Mouse (Mus musculus) CH12.LX (cell line): ENCODE data around the gene Ikzf4. TPM values are rescaled to one million over a fixed set of nuclear protein-coding genes. Genes with fewer than 3 reads are reported as not detected.
A peak's percentile ranks its signal among the peaks of the same experiment; 100 is the strongest.

Source experiments
- DNase-seq: peaks from one replicate; pipeline ENCODE4 v3.0.0-alpha.2; 2013; ENCODE audit errors: extremely low read depth
- H3K27ac ChIP-seq: 2 replicates; pipeline ENCODE4 v1.5.1; 2012; ENCODE audit warnings: low read depth, mild to moderate bottlenecking, control low read depth, moderate library complexity; ENCODE audit not compliant: insufficient read depth
- H3K27me3 ChIP-seq: replicated peaks from 2 replicates; pipeline ENCODE3; 2012; ENCODE audit warnings: inconsistent platforms
- H3K36me3 ChIP-seq, 2 experiments: replicated peaks in 1 of 2; 2 replicates each; pipeline versions ENCODE3 to v1.6.1; 2012; ENCODE audit warnings: inconsistent platforms in 1 of 2, low read length in 1 of 2, mild to moderate bottlenecking in 1 of 2, mixed read lengths in 1 of 2, moderate library complexity in 1 of 2; ENCODE audit not compliant: control insufficient read depth in 1 of 2, insufficient read depth in 1 of 2
- H3K4me1 ChIP-seq, 2 experiments: 2 replicates each; pipeline ENCODE4 v1.6.1; 2012; ENCODE audit warnings: inconsistent platforms in 1 of 2, moderate library complexity in 1 of 2; ENCODE audit not compliant: insufficient read depth in 2 of 2, control insufficient read depth in 1 of 2
- H3K4me2 ChIP-seq: 2 replicates; pipeline ENCODE4 v1.6.1; 2012; ENCODE audit warnings: low read depth, mild to moderate bottlenecking, control low read depth; ENCODE audit not compliant: poor library complexity, insufficient read depth, severe bottlenecking
- H3K4me3 ChIP-seq, 3 experiments: fragments of 150-350 bp in 1 of 3; sonication (generic) in 1 of 3; replicated peaks in 1 of 3; 2 replicates each; pipeline versions ENCODE3 to v1.5.1; 2011 to 2012; ENCODE audit warnings: low read depth in 2 of 3, low read length in 2 of 3, mild to moderate bottlenecking in 2 of 3, moderate library complexity in 2 of 3, control low read depth in 1 of 3, improper control_type of control experiment in 1 of 3, inconsistent platforms in 1 of 3, mixed read lengths in 1 of 3; ENCODE audit not compliant: poor library complexity in 1 of 3
- H3K79me2 ChIP-seq: replicated peaks from 2 replicates; pipeline ENCODE4 v1.6.1; 2012; ENCODE audit warnings: mild to moderate bottlenecking, moderate library complexity; ENCODE audit not compliant: control insufficient read depth, poor library complexity, insufficient read depth, severe bottlenecking; ENCODE audit errors: extremely low read depth
- H3K9ac ChIP-seq: 2 replicates; pipeline ENCODE4 v1.6.1; 2012; ENCODE audit warnings: low read depth, mild to moderate bottlenecking, control low read depth, moderate library complexity; ENCODE audit not compliant: insufficient read depth
- H3K9me3 ChIP-seq: replicated peaks from 2 replicates; pipeline ENCODE3; 2012; ENCODE audit warnings: low read length, inconsistent platforms, mixed read lengths
- CTCF ChIP-seq, 2 experiments: IDR thresholded peaks in 1 of 2; conservative IDR thresholded peaks in 1 of 2; 2 replicates each; pipeline ENCODE4 v1.5.1; 2011 to 2012; ENCODE audit warnings: low read depth in 2 of 2, low read length in 2 of 2, improper control_type of control experiment in 1 of 2, inconsistent platforms in 1 of 2, mild to moderate bottlenecking in 1 of 2, moderate library complexity in 1 of 2
- E2F4 ChIP-seq: IDR thresholded peaks from 2 replicates; pipeline ENCODE4 v1.6.1; 2011; ENCODE audit warnings: low read depth, low read length, improper control_type of control experiment; ENCODE audit not compliant: insufficient replicate concordance
- ELF1 ChIP-seq: IDR thresholded peaks from 2 replicates; pipeline ENCODE4 v1.6.1; 2014; ENCODE audit warnings: low read depth, mild to moderate bottlenecking, inconsistent platforms, low read length, improper control_type of control experiment
- ETS1 ChIP-seq: conservative IDR thresholded peaks from 2 replicates; pipeline ENCODE4 v1.6.1; 2012; ENCODE audit warnings: low read depth, mild to moderate bottlenecking, inconsistent platforms, low read length, improper control_type of control experiment, moderate library complexity
- GABPA ChIP-seq: IDR thresholded peaks from 2 replicates; pipeline ENCODE4 v1.6.1; 2012; ENCODE audit warnings: low read depth, low read length, improper control_type of control experiment, inconsistent platforms; ENCODE audit not compliant: insufficient replicate concordance
- HCFC1 ChIP-seq: IDR thresholded peaks from 2 replicates; pipeline ENCODE4 v1.6.1; 2012; ENCODE audit warnings: low read depth, mild to moderate bottlenecking, inconsistent platforms, low read length, improper control_type of control experiment
- IRF4 ChIP-seq: IDR thresholded peaks from 2 replicates; pipeline ENCODE4 v1.6.1; 2014; ENCODE audit warnings: low read depth, mild to moderate bottlenecking, inconsistent platforms, low read length, improper control_type of control experiment
- JUND ChIP-seq: conservative IDR thresholded peaks from 2 replicates; pipeline ENCODE4 v1.6.1; 2011; ENCODE audit warnings: low read depth, low read length, improper control_type of control experiment
- MAFK ChIP-seq: IDR thresholded peaks from 2 replicates; pipeline ENCODE4 v1.6.1; 2011; ENCODE audit warnings: low read length, improper control_type of control experiment; ENCODE audit not compliant: insufficient replicate concordance
- MAX ChIP-seq: IDR thresholded peaks from 2 replicates; pipeline ENCODE4 v1.6.1; 2011; ENCODE audit warnings: low read length, improper control_type of control experiment
- MAZ ChIP-seq: IDR thresholded peaks from 2 replicates; pipeline ENCODE4 v1.6.1; 2012; ENCODE audit warnings: low read depth, mild to moderate bottlenecking, inconsistent platforms, low read length, improper control_type of control experiment, moderate library complexity
- MEF2A ChIP-seq: IDR thresholded peaks from 2 replicates; pipeline ENCODE4 v1.6.1; 2014; ENCODE audit warnings: low read depth, mild to moderate bottlenecking, inconsistent platforms, low read length, improper control_type of control experiment, borderline replicate concordance
- MXI1 ChIP-seq: IDR thresholded peaks from 2 replicates; pipeline ENCODE4 v1.6.1; 2011; ENCODE audit warnings: mild to moderate bottlenecking, low read depth, low read length, improper control_type of control experiment
- MYC ChIP-seq: IDR thresholded peaks from 2 replicates; pipeline ENCODE4 v1.6.1; 2011; ENCODE audit warnings: low read depth, mild to moderate bottlenecking, improper control_type of control experiment, low read length
- NELFE ChIP-seq: IDR thresholded peaks from 2 replicates; pipeline ENCODE4 v1.6.1; 2011; ENCODE audit warnings: low read depth, low read length, improper control_type of control experiment
- NRF1 ChIP-seq: IDR thresholded peaks from 2 replicates; pipeline ENCODE4 v1.6.1; 2014; ENCODE audit warnings: low read depth, mild to moderate bottlenecking, inconsistent platforms, low read length, improper control_type of control experiment, moderate library complexity
- RAD21 ChIP-seq: IDR thresholded peaks from 2 replicates; pipeline ENCODE4 v1.6.1; 2011; ENCODE audit warnings: low read depth, mild to moderate bottlenecking, low read length, improper control_type of control experiment, moderate library complexity
- RCOR1 ChIP-seq: conservative IDR thresholded peaks from 2 replicates; pipeline ENCODE4 v1.6.1; 2012; ENCODE audit warnings: low read depth, mild to moderate bottlenecking, inconsistent platforms, low read length, improper control_type of control experiment
- SMC3 ChIP-seq: IDR thresholded peaks from 2 replicates; pipeline ENCODE4 v1.6.1; 2011; ENCODE audit warnings: low read depth, low read length, improper control_type of control experiment
- TBP ChIP-seq: conservative IDR thresholded peaks from 2 replicates; pipeline ENCODE4 v1.6.1; 2011; ENCODE audit warnings: low read depth, low read length, improper control_type of control experiment
- TCF12 ChIP-seq: IDR thresholded peaks from 2 replicates; pipeline ENCODE4 v1.6.1; 2014; ENCODE audit warnings: low read depth, mild to moderate bottlenecking, inconsistent platforms, low read length, improper control_type of control experiment
- UBTF ChIP-seq: IDR thresholded peaks from 2 replicates; pipeline ENCODE4 v1.6.1; 2012; ENCODE audit warnings: low read depth, mild to moderate bottlenecking, inconsistent platforms, low read length, improper control_type of control experiment, moderate library complexity
- USF1 ChIP-seq: IDR thresholded peaks from 2 replicates; pipeline ENCODE4 v1.6.1; 2014; ENCODE audit warnings: low read depth, mild to moderate bottlenecking, inconsistent platforms, low read length, improper control_type of control experiment
- USF2 ChIP-seq: conservative IDR thresholded peaks from 2 replicates; pipeline ENCODE4 v1.6.1; 2011; ENCODE audit warnings: low read depth, low read length, improper control_type of control experiment
- ZC3H11A ChIP-seq: IDR thresholded peaks from 2 replicates; pipeline ENCODE4 v1.6.1; 2012; ENCODE audit warnings: low read depth, mild to moderate bottlenecking, inconsistent platforms, low read length, improper control_type of control experiment
- ZKSCAN1 ChIP-seq: IDR thresholded peaks from 2 replicates; pipeline ENCODE4 v1.6.1; 2012; ENCODE audit warnings: low read depth, inconsistent platforms, low read length, improper control_type of control experiment, borderline replicate concordance
- ZMIZ1 ChIP-seq: IDR thresholded peaks from 2 replicates; pipeline ENCODE4 v1.6.1; 2012; ENCODE audit warnings: low read depth, mild to moderate bottlenecking, inconsistent platforms, low read length, improper control_type of control experiment
- ZNF384 ChIP-seq: IDR thresholded peaks from 2 replicates; pipeline ENCODE4 v1.6.1; 2012; ENCODE audit warnings: low read depth, low read length, improper control_type of control experiment, inconsistent platforms
- dilution Hi-C: fragments of 300-500 bp; cut with MboI; formaldehyde crosslinking; loops from 2 replicates; pipeline ENCODE4 v1.14.3; 2020; ENCODE audit warnings: low sequenced_read_pairs; ENCODE audit not compliant: extremely low pct_unique_long_range_greater_than_20kb, extremely low pct_ligation_motif_present
- in situ Hi-C: fragments of 300-500 bp; cut with MboI; formaldehyde crosslinking; loops from 3 replicates; pipeline ENCODE4 v1.14.3; 2019; ENCODE audit warnings: low sequenced_read_pairs, low pct_ligation_motif_present, low pct_unique_long_range_greater_than_20kb, mixed read lengths
- polyA plus RNA-seq: library from polyadenylated mRNA; unstranded; fragments of >175 nt; gene quantifications from 2 replicates; pipeline ENCODE4 v1.2.1, GENCODE M21; 2012; ENCODE audit warnings: low read depth; ENCODE audit not compliant: insufficient read length
- total RNA-seq, 2 experiments: library from RNA; depleted of rRNA; stranded (reverse); fragments of 300-350 nt in 1 of 2; fragments of >200 nt in 1 of 2; gene quantifications; 2 replicates each; pipeline ENCODE4 v1.2.3; 2012 to 2014

Gene Ikzf4
- total and polyA plus RNA-seq, 3 experiments: 0.08 to 1.5 (median 0.09) TPM

GRCm38 (mm10) chr10:128627398-128628317 is 18.1 kb downstream of the Ikzf4 start:
- peaks cover 7 to 11% of the 10 kb centered on the region in 2 experiments for H3K4me1 ChIP-seq

GRCm38 (mm10) chr10:128626311-128627310 is 19.2 kb downstream of the Ikzf4 start, which contains the start of gene Rps26:
Gene Rps26, minus strand, starts transcription at chr10:128626747.
- in situ Hi-C loops: loop anchor here (5.0 kb wide), 1 partner anchor 46 kb away; the partner anchor contains the start of gene Suox
- H3K27ac ChIP-seq: peak within 1 kb of the TSS; percentile 32; the same call in 1 of the 2 replicates
- TF ChIP-seq GABPA: peak; percentile 63; the same call in 1 of the 2 replicates
- TF ChIP-seq UBTF: no peak; the same call in 1 of the 2 replicates
- TF ChIP-seq MYC: peak; percentile 94
- peak; percentile 68; the same call in 1 of the 2 replicates for TF ChIP-seq MAZ
- peak; percentile 75 for TF ChIP-seq NRF1
- no peak for TF ChIP-seq MAFK
- no peak; the same call in 1 of the 2 replicates for TF ChIP-seq ZKSCAN1
- TF ChIP-seq CTCF (conservative IDR thresholded peaks at IDR 0.05 in 1 of 2, IDR thresholded peaks at IDR 0.05 in 1 of 2; ENCODE audit: low read depth in 2 of 2, low read length in 2 of 2): peak in 1 of 2 experiments; percentile 77; a peak in 2 of 4 replicates
- TF ChIP-seq MXI1: peak; percentile 73
- TF ChIP-seq TCF12: peak; percentile 96
- peak; percentile 64 for TF ChIP-seq SMC3
- no peak for TF ChIP-seq ZC3H11A
- TF ChIP-seq JUND: no peak; the same call in 1 of the 2 replicates
- peak; percentile 99 for TF ChIP-seq TBP
- TF ChIP-seq E2F4: 0 out of 2 replicates have a peak, but pooled peaks have one; percentile 24
- TF ChIP-seq ELF1: peak; percentile 100
- peak; percentile 99 for TF ChIP-seq NELFE
- TF ChIP-seq USF2: no peak
- peak; percentile 40; the same call in 1 of the 2 replicates for TF ChIP-seq ETS1
- TF ChIP-seq ZMIZ1: peak; percentile 96; the same call in 1 of the 2 replicates
- TF ChIP-seq RCOR1: no peak

More at GRCm38 (mm10) chr10:128627398-128628317, 18.1 kb downstream of the Ikzf4 start:
- Histone ChIP-seq H3K27ac (no peak overlapping the region), H3K27me3 (no peaks in the 10 kb centered on the region), H3K36me3 (peaks cover 24 to 27% of the 10 kb centered on the region in 2 experiments), H3K9ac (no peak overlapping the region), H3K79me2 (peaks cover 24% of the 10 kb centered on the region), H3K9me3 (no peaks in the 10 kb centered on the region), H3K4me3 (no peak overlapping the region)
- DNase-seq: no peak
- dilution Hi-C loops: no loop called here
- in situ Hi-C loops: loop anchor here (5.0 kb wide), 1 partner anchor 45 kb away; the partner anchor contains the start of gene Suox
- no peak for TF ChIP-seq NRF1
- TF ChIP-seq GABPA: no peak
- TF ChIP-seq IRF4: no peak
- no peak for TF ChIP-seq MYC
- no peak for TF ChIP-seq MAX
- TF ChIP-seq ZNF384: no peak
- no peak for TF ChIP-seq ELF1
- TF ChIP-seq HCFC1: no peak
- TF ChIP-seq MEF2A: no peak
- no peak for TF ChIP-seq RAD21
- no peak for TF ChIP-seq RCOR1
- TF ChIP-seq USF1: no peak
- TF ChIP-seq, all 38 proteins: peak for 0
- no peak overlapping the region for H3K4me2 ChIP-seq

More at GRCm38 (mm10) chr10:128626311-128627310, 19.2 kb downstream of the Ikzf4 start, which contains the start of gene Rps26:
- peak; percentile 99 for DNase-seq
- Histone ChIP-seq H3K4me2 (peak within 1 kb of the TSS; percentile 91), H3K79me2 (peaks cover 24% of the 10 kb centered on the region), H3K4me1 (peaks cover 7 to 13% of the 10 kb centered on the region in 2 experiments), H3K9ac (peak within 1 kb of the TSS; percentile 88), H3K36me3 (peaks cover 28 to 31% of the 10 kb centered on the region in 2 experiments), H3K4me3 (peak within 1 kb of the TSS; percentile 92 to 100 (median 94)), H3K9me3 (no peaks in the 10 kb centered on the region), H3K27me3 (no peaks in the 10 kb centered on the region)
- dilution Hi-C loops: no loop called here
